Mouse (Mus musculus): ENCODE measurements at regions not wholly inside any gene's neighbourhood (a gene's known extent, or its start where the extent isn't known, plus 50 kb on each side); places are given as distances from the start of the nearest gene placed in this dataset.

DNA sequence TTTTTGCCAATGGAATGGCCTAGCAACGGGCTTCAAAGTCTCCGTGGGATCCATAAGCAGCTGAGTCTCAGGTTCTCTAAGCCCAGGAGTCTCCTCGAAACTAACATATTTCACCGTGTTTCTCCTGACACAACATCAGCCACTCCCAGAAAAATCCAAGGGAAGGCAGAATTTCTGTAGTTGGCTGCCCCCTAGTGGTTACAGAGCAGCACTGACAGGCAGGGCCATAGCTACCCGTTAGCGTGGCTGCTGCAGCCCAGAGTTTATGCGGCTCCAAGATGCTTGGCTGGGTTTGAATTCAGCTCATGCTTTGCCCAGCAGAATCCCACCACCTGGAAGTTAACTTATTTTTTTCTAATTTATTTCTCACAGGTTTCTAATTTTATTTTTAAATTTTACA lies 140.9 kb upstream of the Tmem164 start:
- DNase-seq (ENCODE audit: low spot score), result peak; percentile 44

DNA sequence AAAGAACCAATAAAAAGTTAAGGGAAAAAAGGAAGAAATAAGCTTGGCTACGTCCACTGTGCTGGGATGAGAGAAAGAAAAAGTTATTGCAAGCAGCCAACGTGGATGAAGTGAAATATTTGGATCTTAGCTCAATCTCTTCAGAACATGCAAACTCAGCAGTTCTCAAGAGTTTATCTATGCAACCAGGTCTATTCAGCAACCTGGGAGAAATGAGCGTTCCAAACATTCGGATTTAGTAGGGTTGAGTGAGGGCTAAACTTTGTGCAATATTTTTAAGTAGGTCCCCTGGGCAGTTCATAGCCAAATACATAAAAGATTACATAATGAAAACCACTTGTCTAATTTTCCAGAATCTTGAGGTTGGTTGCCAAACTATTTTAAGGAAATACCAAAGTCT lies 129.0 kb upstream of the Tmem164 start:
- DNase-seq (ENCODE audit: low spot score), result no peak

DNA sequence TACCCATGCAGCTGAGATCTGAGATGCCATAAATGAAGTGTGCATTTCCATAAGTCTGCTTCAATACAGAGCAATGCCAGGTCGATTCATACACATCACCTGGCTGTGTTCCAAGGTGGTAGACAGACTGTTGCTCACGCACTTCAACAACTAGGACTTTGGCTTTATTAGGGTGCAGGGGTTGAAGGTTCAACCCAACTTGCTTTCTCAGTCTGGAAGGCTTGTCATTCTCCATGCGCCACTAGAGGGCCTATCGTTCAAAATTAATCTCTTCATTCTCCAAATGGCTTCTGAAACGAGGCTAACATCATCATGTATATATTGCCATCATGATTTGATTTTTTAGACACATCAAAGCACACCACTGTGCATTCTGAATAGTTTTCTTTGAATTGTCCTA lies 127.0 kb upstream of the Tmem164 start:
- DNase-seq (ENCODE audit: low spot score), result peak; percentile 22

DNA sequence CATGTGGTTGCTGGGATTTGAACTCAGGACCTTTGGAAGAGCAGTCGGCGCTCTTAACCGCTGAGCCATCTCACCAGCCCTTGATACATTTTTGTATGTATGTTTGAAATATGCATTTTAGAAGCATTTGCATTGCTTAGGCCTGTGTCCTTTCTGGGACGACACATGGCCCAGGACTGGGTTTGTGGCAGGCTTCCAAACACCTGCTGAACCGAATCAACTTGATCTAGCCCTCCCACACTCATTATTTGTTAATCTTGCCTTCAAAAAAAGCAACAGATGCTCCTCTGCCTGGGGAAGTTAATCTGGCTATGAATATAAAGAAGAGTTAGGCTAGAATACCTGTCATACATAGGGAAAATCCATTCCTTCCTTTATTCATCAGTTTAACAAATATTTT lies 123.7 kb upstream of the Tmem164 start:
- no peak for DNase-seq (ENCODE audit: low spot score)

DNA sequence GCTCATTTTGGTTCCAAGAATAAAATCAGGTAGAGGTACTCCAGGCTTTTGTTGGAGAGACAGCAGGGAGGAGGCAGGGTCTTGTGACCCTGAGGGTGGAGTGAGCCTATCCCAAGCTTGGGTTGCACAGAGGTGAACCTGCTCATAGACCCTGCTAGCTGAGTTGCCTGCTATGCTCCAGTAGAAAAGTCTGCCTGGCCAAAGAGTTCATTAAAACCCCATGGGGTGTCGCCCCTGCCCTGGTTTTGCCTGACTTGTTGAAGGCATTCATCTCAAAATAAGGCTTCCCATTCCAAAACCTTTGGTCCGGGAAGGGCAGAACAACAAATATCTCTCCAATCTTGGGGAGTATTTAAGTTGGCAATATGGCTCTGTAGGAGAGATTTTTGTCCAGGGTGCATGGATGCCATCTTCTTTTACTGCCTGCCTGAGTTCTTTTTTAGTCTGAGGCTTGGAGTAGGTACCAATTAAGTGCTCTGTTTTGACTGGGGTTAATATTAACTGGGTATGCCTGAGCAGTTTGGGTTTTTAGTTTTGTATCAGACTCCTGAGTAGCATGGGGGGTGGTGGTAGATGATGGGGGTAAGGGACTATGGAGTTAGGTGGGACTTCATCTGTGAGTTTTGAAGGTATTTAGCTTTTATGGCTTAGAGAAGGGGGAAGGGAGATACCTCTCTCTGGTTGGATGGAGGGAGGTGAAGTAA lies 120.8 kb upstream of the Tmem164 start:
- peak; percentile 5 for DNase-seq (ENCODE audit: low spot score)

DNA sequence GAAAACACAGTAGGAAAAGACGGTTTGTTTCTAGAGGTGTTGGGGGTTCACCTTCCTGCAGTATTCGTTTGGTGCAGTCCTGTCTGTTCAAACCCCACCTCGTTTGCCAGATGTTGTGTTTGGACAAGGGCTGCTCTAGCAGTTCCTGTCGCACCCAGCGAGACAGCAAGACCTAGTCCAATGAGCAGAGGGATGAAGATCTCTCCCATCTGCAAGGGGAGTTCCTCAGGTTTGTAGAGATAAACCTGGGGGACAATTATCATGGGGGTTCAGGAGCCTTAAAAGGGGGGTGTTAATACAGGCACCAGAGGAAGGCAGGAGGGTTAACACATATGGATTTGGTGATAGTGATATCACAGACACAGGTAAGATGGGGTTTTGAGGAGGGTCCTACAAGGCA lies 119.4 kb upstream of the Tmem164 start:
- no peak for DNase-seq (ENCODE audit: low spot score)

DNA sequence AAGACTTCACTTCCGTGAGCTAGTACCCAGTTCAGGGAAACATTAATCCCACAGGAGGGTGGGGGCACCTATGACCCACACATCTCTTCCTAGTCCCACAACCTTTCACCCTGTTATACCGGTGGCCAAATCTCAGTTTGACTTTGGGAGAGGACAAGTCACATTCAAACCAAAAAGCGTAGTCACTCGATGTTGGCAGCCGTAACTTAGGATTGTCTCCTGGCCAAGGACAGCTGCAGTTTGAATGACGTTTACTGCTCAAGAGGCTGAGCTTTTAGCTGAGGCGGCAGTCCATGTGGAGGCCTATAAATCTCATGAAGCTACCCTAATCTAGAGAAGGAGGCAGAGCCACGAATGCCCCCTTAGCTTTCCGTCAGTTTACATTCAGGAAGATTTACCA lies 117.0 kb upstream of the Tmem164 start:
- DNase-seq (ENCODE audit: low spot score), result no peak

DNA sequence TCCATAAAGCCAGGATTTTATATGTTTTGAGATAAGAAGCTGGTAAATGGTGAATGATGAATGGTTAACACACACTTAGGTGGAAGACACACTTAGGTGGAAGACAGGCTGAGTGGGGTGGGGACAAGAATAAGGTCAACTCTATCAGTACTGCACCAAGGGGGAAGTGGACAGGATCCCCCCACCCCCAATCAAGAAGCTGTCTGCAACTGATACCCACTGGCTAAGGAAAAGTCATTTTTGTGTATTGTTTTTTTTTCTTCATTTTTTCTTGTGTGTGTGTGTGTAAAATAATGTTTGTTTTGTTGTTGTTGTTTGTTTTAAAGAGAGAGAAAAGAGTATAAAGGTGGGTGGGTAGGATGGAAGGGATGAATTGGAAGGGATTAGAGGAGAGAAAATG lies 109.4 kb upstream of the Tmem164 start:
- DNase-seq (ENCODE audit: low spot score), result no peak

DNA sequence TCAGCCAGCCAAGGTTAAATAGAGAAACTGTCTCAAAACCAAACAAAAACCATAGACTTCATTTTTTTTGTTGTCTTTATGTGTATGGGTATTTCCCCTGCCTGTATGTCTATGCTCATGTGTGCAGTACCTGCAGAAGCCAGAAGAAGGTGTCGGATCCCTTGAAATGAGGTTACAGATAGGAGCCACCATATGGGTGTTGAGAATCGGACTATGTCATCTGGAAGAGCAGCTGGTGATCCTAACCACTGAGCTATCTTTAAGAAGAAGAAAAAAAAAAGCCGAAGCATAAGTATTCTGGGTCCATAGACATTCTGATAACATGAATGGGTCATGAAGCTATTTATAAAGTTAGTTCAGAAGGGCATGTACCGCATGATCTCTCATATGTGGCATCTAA lies 107.2 kb upstream of the Tmem164 start:
- no peak for DNase-seq (ENCODE audit: low spot score)

DNA sequence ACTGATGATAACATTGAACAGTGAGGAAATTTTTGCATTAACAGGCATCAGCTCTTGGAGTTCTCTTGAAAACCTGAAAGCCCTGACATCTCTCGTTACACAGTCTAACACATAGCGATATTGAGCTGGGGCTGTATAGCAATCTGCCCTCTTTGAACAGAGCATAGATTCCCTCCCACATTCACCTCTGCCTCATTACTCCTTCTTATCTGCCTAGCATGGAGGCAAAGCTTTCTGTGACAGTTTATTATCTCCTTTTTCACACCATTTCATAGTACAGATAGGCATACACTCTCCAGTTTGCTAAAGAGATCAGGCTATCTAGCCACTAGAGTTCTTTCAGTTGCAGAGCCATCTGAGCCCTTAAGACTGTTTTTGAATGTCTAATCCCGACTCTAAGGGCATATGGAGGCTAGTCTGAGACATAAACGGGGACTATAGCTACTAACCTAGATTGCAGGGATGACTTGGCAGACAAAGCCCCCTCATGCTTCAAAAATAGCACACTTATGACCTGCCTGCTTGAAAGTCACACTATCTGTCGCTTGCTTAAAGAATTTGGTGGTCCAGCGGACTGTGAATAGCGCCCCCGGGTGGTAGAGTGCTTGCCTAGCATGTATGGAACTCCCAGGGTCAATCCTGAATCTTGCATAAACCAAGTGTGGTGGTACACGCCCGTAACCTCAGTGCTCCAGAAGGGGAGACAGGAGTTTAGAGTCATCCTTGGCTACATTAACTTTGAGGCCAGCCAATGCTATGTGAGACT lies 106.1 kb upstream of the Tmem164 start:
- no peak for DNase-seq (ENCODE audit: low spot score)

DNA sequence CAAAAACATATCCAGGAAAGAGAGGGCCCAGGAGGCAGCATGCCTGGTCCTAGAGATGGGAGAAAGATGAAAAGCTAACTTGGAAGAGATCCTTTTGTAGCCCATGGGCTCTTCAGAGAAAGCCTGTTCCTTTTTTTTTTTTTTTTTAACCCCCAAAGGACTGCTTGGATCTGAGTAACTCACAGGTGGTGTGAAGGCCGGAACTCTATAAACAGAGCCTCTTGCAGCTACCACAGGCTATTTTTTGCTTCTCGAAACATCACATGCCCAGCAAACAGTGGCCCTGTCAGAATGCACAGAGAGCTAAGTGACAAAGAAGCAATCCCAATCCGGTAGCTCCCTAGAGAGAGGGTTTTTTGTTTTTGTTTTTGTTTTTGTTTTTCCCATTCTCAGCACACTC lies 105.1 kb upstream of the Tmem164 start:
- DNase-seq (ENCODE audit: low spot score), result no peak

DNA sequence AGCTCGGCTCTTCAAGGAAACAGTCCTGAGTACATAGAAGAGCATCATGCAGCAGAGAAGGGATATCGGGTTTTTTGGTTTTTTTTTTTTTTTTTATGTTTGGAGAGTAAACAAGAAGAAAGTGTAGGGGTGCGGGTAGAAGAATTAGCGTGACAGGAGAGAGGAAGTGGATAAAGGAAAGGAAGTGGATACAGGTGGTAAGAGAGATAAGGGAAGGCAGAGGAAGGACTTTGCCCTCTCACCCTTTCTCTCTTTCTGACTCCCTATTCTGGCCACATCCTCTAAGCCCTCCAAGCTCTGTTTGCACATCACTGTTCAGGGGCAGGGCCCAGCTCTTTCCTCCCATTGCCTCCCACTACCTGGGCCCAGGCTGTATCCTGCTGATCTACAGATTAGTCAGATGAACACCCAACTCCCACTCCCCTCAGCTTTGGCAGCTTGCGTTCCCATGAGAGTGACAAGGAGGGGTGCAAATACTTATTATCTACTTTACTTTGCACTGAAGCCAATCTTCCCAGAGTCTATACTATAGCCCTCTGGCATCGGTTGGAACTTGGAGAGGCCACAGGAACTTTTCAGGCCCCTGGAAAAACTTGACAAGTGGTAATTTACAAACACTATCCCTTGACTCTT lies 103.6 kb upstream of the Tmem164 start:
- no peak for DNase-seq (ENCODE audit: low spot score)

DNA sequence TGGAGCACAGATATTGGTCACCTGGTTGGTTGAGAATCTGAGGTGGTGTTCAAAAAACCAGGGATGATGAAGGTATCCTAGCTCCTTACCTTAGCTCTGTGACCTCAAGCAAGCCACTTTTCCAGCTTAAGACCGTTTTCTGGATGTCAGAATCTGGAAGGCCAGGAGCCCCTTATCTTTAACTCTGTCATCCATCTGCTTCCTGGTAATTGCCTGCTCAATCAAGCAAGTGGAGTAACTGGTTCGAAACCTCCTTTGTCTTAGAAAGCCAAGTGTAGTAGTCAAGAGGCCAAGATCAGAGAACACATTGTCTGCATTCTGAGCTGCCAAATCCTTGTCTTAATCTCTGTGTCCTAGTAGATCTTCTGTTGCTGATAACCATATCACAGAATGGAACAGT lies 95.9 kb upstream of the Tmem164 start:
- no peak for DNase-seq (ENCODE audit: low spot score)

DNA sequence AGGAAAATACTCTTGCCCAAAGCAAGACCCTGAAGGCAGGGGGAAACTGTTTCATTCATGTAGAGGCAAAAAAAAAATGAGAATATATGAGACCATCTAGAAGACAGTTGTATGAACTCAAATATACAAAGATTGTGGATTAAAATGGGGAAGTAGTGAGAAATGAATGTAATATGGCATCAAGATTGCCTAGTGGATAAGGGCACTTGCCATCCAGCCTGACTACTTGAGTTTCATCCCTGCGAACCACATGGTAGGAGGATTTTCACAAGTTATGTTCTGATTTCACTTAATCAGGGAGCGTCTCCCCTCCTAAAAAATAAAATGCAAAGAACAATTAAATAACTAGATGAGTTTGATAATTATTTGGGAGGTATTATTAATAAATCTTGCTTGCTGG lies 81.8 kb upstream of the Tmem164 start:
- DNase-seq (ENCODE audit: low spot score), result no peak

DNA sequence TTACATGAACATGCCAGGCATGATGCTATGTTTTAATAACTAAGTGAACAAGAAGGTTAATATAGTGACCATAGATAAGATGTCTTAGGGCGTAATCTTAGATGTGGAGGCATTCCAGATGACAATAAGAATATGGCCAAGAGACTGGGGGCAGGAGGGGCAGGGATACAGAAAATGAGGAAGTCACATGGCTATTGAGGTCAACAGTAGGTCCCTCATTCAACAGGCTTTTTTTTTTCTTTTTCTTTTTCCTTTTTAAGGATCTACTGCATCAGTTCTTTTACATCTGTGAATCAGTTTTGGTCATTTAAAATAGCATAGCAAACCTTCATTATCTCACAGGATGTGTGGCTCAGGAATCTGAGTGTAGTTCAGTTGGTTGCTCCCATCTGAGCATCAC lies 80.4 kb upstream of the Tmem164 start:
- DNase-seq (ENCODE audit: low spot score), result no peak

DNA sequence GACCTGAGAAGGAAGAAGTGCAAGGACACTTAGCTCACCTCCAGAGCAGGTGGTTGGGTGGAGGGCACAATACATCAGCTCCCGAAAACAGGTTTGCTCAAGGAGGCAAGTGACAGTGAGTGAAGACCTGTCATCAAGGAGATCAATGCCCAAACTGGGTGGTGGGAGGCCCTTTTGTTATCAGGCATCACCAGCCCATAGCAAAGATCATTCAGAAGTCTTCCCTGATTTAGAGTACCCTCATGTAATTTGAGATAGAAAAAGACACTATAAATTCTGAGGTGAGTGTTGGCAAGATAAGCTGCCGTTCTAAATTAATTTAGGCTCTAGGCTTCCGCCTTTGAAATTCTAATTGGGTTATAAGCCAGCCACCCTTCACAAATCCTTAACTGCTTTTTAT lies 76.1 kb upstream of the Tmem164 start:
- DNase-seq (ENCODE audit: low spot score), result no peak

DNA sequence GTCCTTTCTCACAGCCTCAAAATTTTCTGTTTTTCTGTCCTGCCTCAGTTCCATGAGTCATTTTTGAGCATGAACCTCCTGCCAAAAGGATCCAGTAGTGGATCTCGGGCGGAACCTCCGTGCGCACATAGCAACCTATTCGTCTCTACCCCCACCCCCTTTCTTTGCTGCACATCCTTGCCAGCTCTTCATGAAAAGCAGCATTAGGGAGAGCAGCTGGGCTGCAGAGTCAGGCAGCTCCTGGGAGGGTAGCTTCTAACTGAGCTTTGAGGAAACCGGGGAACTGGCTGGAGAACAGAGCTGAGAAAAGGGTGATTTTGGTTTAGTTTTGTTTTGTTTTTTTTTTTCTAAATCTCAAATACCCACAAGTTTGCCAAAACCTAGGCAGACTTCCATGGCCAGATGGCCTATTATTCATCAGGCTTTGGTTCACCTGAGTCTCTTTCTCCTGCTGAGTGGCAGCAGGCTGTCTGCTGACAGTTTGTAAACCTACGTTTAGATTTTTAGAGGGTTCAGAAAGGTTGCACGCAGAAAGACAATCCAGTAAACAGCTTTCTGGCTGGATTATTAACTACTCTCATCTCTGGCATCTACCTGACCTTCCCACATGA lies 74.5 kb upstream of the Tmem164 start:
- DNase-seq (ENCODE audit: low spot score), result no peak

DNA sequence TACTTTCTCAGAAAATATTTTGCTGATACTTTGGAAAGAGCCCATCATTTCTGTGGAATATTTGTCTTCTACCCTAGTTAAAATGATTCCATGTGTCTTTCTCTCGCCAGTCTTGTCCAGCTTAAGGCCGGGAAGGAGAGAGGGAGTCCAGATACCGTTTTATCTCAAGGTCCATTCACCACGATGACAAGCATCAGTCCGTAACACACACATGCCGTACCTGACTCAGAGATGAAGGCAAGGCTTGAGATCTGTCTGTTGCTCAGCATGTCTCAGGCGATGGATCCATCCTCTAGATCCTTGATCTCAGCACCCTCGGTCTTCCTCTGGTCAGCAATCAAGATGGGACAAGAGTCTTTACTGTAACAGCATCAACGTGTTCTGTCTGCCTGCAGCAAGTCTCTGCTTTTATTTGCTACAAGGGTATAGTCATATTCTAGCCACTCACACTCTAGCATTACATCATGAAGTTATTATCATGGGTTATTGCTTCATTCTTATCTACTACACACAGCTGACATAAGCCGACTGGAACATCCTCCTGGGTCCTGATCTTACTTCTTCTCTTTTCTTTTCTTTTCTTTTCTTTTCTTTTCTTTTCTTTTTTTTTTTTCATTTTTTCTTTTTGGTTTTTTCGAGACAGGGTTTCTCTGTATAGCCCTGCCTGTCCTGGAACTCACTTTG lies 64.9 kb upstream of the Tmem164 start:
- DNase-seq (ENCODE audit: low spot score), result no peak

DNA sequence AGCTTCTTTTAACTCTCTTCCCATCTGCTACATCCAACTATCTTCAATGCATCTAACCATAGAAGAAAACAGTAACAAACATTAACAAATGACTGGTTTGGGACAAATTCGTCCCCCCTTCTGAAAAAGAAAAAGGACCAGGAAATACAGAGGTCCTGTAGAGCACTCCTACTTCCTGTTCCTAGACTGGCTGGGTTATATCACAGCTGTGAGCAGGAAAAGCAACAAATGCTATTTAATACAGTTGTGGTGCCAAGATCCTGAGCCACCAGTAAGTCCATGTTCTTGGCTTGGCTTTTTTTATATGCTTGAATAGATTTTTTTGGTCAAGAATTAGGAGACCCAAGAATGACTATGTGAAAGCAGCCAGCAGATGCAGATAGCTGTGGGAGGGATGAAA lies 62.8 kb upstream of the Tmem164 start:
- no peak for DNase-seq (ENCODE audit: low spot score)

DNA sequence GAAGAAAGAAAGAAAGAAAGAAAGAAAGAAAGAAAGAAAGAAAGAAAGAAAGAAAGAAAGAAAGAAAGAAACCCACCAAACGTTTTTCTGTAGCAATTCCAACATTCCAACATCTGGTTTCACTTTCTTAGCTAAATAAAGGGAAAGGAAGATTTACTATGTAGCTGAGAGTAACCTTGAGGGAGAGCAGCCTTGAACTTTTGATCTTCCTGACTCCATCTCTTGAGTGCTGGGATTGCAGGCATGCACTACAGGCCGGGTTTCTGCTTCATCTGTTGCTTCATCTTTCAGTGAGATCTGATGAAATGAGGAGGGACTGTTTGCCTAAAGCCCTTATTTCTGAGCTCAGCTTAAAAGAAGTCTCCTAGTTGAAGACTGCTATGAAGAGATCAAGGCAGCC lies 57.8 kb upstream of the Tmem164 start:
- no peak for DNase-seq (ENCODE audit: low spot score)

DNA sequence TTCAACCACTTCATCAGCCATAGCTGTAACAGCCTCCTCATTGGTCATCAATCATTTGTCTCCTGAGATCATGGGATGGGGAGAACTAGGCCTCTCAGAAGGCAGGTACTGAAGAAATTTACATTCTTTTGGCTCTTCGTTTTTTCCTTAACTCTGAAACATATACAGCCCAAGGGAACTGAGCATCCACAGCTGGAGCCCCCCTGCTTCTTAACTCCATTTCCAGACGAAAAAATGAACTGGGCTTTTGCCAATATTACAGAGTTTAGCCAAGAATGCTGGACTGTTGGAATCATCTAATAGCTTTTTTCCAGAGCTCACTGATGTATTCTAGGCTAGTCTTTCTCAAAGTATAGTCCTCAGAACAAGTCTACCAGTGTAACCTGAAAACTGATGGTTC lies 57.3 kb upstream of the Tmem164 start:
- no peak for DNase-seq (ENCODE audit: low spot score)

Measured in urinary bladder, postnatal 14 days (tissue).